Mouse (Mus musculus) erythroblast, adult 5-6 weeks (primary cell): Measurements from ENCODE around the gene Slc26a10. TPM values are rescaled to one million over a fixed set of nuclear protein-coding genes. Genes with fewer than 3 reads are reported as not detected.
"Not testable (repeated sequence)": the region's sequence is repeated elsewhere in the genome, so short reads cannot be mapped to it uniquely, and the experiment has no call there.

Experiments
- ATAC-seq: replicated peaks from 2 replicates; pipeline ENCODE4 v1.8.0; 2016; ENCODE audit warnings: moderate number of reproducible peaks, mild to moderate bottlenecking, moderate TSS enrichment, inconsistent platforms; ENCODE audit not compliant: poor library complexity, low FRiP score, severe bottlenecking
- total RNA-seq, 2 experiments: library from RNA; stranded (forward) in 1 of 2; stranded (reverse) in 1 of 2; fragments of 150-400 nt in 1 of 2; fragments of 200-764, 138-1000 nt in 1 of 2; gene quantifications; 2 replicates each; pipeline versions ENCODE4 v1.2.3 to v1.2.4; 2015 to 2017; ENCODE audit warnings: low replicate concordance in 2 of 2

The Slc26a10 gene
- total RNA-seq, 2 experiments from 2014 or later, result not detected

GRCm38 (mm10) chr10:127140971-127141370 lies 39.5 kb downstream of the Slc26a10 start:
- ATAC-seq, result no peak

GRCm38 (mm10) chr10:127138328-127139141 lies 41.9 kb downstream of the Slc26a10 start:
- ATAC-seq, result no peak

- ATAC-seq, result no peak
Measured at GRCm38 (mm10) chr10:127137896-127138295, 42.5 kb downstream of the Slc26a10 start.

- no peak for ATAC-seq
Measured at GRCm38 (mm10) chr10:127136510-127136909, 43.9 kb downstream of the Slc26a10 start.

- ATAC-seq, result peak; percentile 44; the same call in 1 of the 2 replicates
Measured at GRCm38 (mm10) chr10:127135118-127135836, 45.2 kb downstream of the Slc26a10 start.

GRCm38 (mm10) chr10:127134394-127135035 lies 45.9 kb downstream of the Slc26a10 start:
- not testable (repeated sequence) for ATAC-seq

GRCm38 (mm10) chr10:127132469-127132868 lies 48.0 kb downstream of the Slc26a10 start:
- no peak for ATAC-seq

- no peak for ATAC-seq
Measured at GRCm38 (mm10) chr10:127129431-127129830, 51.0 kb downstream of the Slc26a10 start.

GRCm38 (mm10) chr10:127127711-127128279 lies 52.6 kb downstream of the Slc26a10 start:
- no peak for ATAC-seq

- no peak for ATAC-seq
Measured at GRCm38 (mm10) chr10:127126579-127126978, 53.9 kb downstream of the Slc26a10 start.

GRCm38 (mm10) chr10:127125210-127126001 lies 55.0 kb downstream of the Slc26a10 start:
- ATAC-seq, result no peak

- ATAC-seq, result peak; percentile 52
Measured at GRCm38 (mm10) chr10:127123436-127123805, 57.0 kb downstream of the Slc26a10 start.

- peak; percentile 66 for ATAC-seq
Measured at GRCm38 (mm10) chr10:127122784-127123435, 57.5 kb downstream of the Slc26a10 start.

- ATAC-seq, result no peak
Measured at GRCm38 (mm10) chr10:127122018-127122417, 58.4 kb downstream of the Slc26a10 start.

Other genes starting within 250 kb of the Slc26a10 start
- gene Ctdsp2, start 201.9 kb downstream of the Slc26a10 start, total RNA-seq (2015; ENCODE audit: low replicate concordance), result 19.6 and 29.3 TPM in 2 replicates
- 16.5 and 20.9 TPM in 2 replicates for gene Ctdsp2, start 201.9 kb downstream of the Slc26a10 start, total RNA-seq (2017; ENCODE audit: low replicate concordance)
- gene Avil, start 179.9 kb downstream of the Slc26a10 start, total RNA-seq (2015; ENCODE audit: low replicate concordance), result not detected in 2 replicates
- gene Avil, start 179.9 kb downstream of the Slc26a10 start, total RNA-seq (2017; ENCODE audit: low replicate concordance), result not detected in 2 replicates
- 5.0 and 5.8 TPM in 2 replicates for gene Tsfm, start 149.8 kb downstream of the Slc26a10 start, total RNA-seq (2015; ENCODE audit: low replicate concordance)
- gene Tsfm, start 149.8 kb downstream of the Slc26a10 start, total RNA-seq (2017; ENCODE audit: low replicate concordance), result 2.9 and 5.9 TPM in 2 replicates
- gene Mettl1, start 139.2 kb downstream of the Slc26a10 start, total RNA-seq (2015; ENCODE audit: low replicate concordance), result 2.9 and 12.5 TPM in 2 replicates
- gene Mettl1, start 139.2 kb downstream of the Slc26a10 start, total RNA-seq (2017; ENCODE audit: low replicate concordance), result 0.42 and 2.0 TPM in 2 replicates
- gene Eef1akmt3, start 139.1 kb downstream of the Slc26a10 start, total RNA-seq (2015; ENCODE audit: low replicate concordance), result not detected in 2 replicates
- gene Eef1akmt3, start 139.1 kb downstream of the Slc26a10 start, total RNA-seq (2017; ENCODE audit: low replicate concordance), result not detected in 2 replicates
- gene Cyp27b1, start 132.4 kb downstream of the Slc26a10 start, total RNA-seq (2015; ENCODE audit: low replicate concordance), result not detected in 2 replicates
- not detected in 2 replicates for gene Cyp27b1, start 132.4 kb downstream of the Slc26a10 start, total RNA-seq (2017; ENCODE audit: low replicate concordance)
- not detected in 2 replicates for gene March9, start 120.5 kb downstream of the Slc26a10 start, total RNA-seq (2015; ENCODE audit: low replicate concordance)
- not detected in 2 replicates for gene March9, start 120.5 kb downstream of the Slc26a10 start, total RNA-seq (2017; ENCODE audit: low replicate concordance)
- gene Cdk4, start 117.1 kb downstream of the Slc26a10 start, total RNA-seq (2015; ENCODE audit: low replicate concordance), result 83.0 and 90.1 TPM in 2 replicates
- gene Cdk4, start 117.1 kb downstream of the Slc26a10 start, total RNA-seq (2017; ENCODE audit: low replicate concordance), result 43.8 and 71.5 TPM in 2 replicates
- gene Tspan31, start 110.4 kb downstream of the Slc26a10 start, total RNA-seq (2015; ENCODE audit: low replicate concordance), result 25.3 and 30.4 TPM in 2 replicates
- 8.6 and 19.0 TPM in 2 replicates for gene Tspan31, start 110.4 kb downstream of the Slc26a10 start, total RNA-seq (2017; ENCODE audit: low replicate concordance)
- 1.9 and 6.5 TPM in 2 replicates for gene Agap2, start 105.4 kb downstream of the Slc26a10 start, total RNA-seq (2015; ENCODE audit: low replicate concordance)
- 2.0 and 4.0 TPM in 2 replicates for gene Agap2, start 105.4 kb downstream of the Slc26a10 start, total RNA-seq (2017; ENCODE audit: low replicate concordance)
- gene Os9, start 59.5 kb downstream of the Slc26a10 start, total RNA-seq (2015; ENCODE audit: low replicate concordance), result 15.0 and 17.1 TPM in 2 replicates
- 59.5 and 60.7 TPM in 2 replicates for gene Os9, start 59.5 kb downstream of the Slc26a10 start, total RNA-seq (2017; ENCODE audit: low replicate concordance)
- gene B4galnt1, start 15.4 kb downstream of the Slc26a10 start, total RNA-seq (2015; ENCODE audit: low replicate concordance), result 33.0 and 34.3 TPM in 2 replicates
- gene B4galnt1, start 15.4 kb downstream of the Slc26a10 start, total RNA-seq (2017; ENCODE audit: low replicate concordance), result 8.1 and 17.6 TPM in 2 replicates
- gene Arhgef25, start 9.4 kb upstream of the Slc26a10 start, total RNA-seq (2015; ENCODE audit: low replicate concordance), result 0.84 and 1.7 TPM in 2 replicates
- 2.2 and 2.7 TPM in 2 replicates for gene Arhgef25, start 9.4 kb upstream of the Slc26a10 start, total RNA-seq (2017; ENCODE audit: low replicate concordance)
- 10.4 and 18.0 TPM in 2 replicates for gene Dtx3, start 15.1 kb upstream of the Slc26a10 start, total RNA-seq (2015; ENCODE audit: low replicate concordance)
- gene Dtx3, start 15.1 kb upstream of the Slc26a10 start, total RNA-seq (2017; ENCODE audit: low replicate concordance), result 8.4 and 9.4 TPM in 2 replicates
- 11.3 and 13.3 TPM in 2 replicates for gene Pip4k2c, start 30.9 kb upstream of the Slc26a10 start, total RNA-seq (2015; ENCODE audit: low replicate concordance)
- 19.6 and 25.6 TPM in 2 replicates for gene Pip4k2c, start 30.9 kb upstream of the Slc26a10 start, total RNA-seq (2017; ENCODE audit: low replicate concordance)
- gene Kif5a, start 82.7 kb upstream of the Slc26a10 start, total RNA-seq (2015; ENCODE audit: low replicate concordance), result 0.42 TPM in 1 of 2 replicates, not detected in the other
- gene Kif5a, start 82.7 kb upstream of the Slc26a10 start, total RNA-seq (2017; ENCODE audit: low replicate concordance), result under 0.01 TPM in 1 of 2 replicates, not detected in the other
- gene Dctn2, start 85.7 kb upstream of the Slc26a10 start, total RNA-seq (2015; ENCODE audit: low replicate concordance), result 32.5 and 59.1 TPM in 2 replicates
- gene Dctn2, start 85.7 kb upstream of the Slc26a10 start, total RNA-seq (2017; ENCODE audit: low replicate concordance), result 73.0 and 77.9 TPM in 2 replicates
- 22.4 and 33.0 TPM in 2 replicates for gene Mbd6, start 108.4 kb upstream of the Slc26a10 start, total RNA-seq (2015; ENCODE audit: low replicate concordance)
- 6.1 and 7.1 TPM in 2 replicates for gene Mbd6, start 108.4 kb upstream of the Slc26a10 start, total RNA-seq (2017; ENCODE audit: low replicate concordance)
- gene Mars, start 131.1 kb upstream of the Slc26a10 start, total RNA-seq (2015; ENCODE audit: low replicate concordance), result 35.1 and 38.8 TPM in 2 replicates
- gene Mars, start 131.1 kb upstream of the Slc26a10 start, total RNA-seq (2017; ENCODE audit: low replicate concordance), result 43.5 and 45.6 TPM in 2 replicates
- gene Arhgap9, start 141.3 kb upstream of the Slc26a10 start, total RNA-seq (2015; ENCODE audit: low replicate concordance), result 19.9 and 21.1 TPM in 2 replicates
- 14.6 and 18.7 TPM in 2 replicates for gene Arhgap9, start 141.3 kb upstream of the Slc26a10 start, total RNA-seq (2017; ENCODE audit: low replicate concordance)
- not detected in 2 replicates for gene Gli1, start 161.3 kb upstream of the Slc26a10 start, total RNA-seq (2015; ENCODE audit: low replicate concordance)
- not detected in 2 replicates for gene Gli1, start 161.3 kb upstream of the Slc26a10 start, total RNA-seq (2017; ENCODE audit: low replicate concordance)
- gene Inhbe, start 173.8 kb upstream of the Slc26a10 start, total RNA-seq (2015; ENCODE audit: low replicate concordance), result not detected in 2 replicates
- gene Inhbe, start 173.8 kb upstream of the Slc26a10 start, total RNA-seq (2017; ENCODE audit: low replicate concordance), result not detected in 2 replicates
- not detected in 2 replicates for gene Inhbc, start 189.8 kb upstream of the Slc26a10 start, total RNA-seq (2015; ENCODE audit: low replicate concordance)
- not detected in 2 replicates for gene Inhbc, start 189.8 kb upstream of the Slc26a10 start, total RNA-seq (2017; ENCODE audit: low replicate concordance)
- 25.7 and 34.9 TPM in 2 replicates for gene R3hdm2, start 199.7 kb upstream of the Slc26a10 start, total RNA-seq (2015; ENCODE audit: low replicate concordance)
- gene R3hdm2, start 199.7 kb upstream of the Slc26a10 start, total RNA-seq (2017; ENCODE audit: low replicate concordance), result 17.7 and 18.3 TPM in 2 replicates